Mouse (Mus musculus): Measurements from ENCODE around the gene Inha. TPM values are rescaled to one million over a fixed set of nuclear protein-coding genes. Genes with fewer than 3 reads are reported as not detected.

The Inha gene
- total RNA-seq, 2 experiments from 2014 or later: not detected

DNA sequence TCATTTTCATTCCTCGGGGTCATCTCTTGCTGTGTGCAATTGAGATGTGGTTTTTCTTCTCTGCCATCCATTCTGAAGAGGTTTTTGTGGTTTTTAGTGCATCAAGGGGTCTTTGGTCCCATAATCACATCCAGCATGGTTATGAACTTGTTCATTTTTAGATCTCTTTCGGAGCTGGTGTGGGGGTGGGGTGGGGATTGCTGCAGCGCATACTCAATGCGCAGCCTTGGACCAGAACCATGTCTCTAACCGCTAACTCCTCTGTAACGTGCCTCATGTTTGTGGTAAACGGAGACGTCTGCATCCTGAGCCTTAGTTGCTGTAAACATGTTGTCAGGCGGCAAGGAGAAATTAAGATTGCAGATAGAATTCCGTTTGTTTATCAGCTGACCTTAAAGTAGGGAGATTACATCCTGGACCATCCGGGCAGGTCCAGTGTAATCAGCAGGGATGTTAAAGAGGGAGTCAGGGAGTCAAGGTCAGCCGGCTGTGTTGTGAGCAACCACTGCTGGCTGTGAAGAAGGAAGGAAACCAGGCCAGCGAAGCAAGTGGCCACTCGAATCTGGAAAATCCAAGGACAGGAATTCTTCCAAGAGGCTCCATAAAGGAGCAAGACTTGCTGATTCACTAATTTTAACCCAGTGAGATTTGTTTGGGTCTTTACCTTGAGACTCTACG, 10.0 kb downstream of the Inha start:
- no peak for ATAC-seq (replicated peaks; ENCODE audit: poor library complexity, severe bottlenecking)

DNA sequence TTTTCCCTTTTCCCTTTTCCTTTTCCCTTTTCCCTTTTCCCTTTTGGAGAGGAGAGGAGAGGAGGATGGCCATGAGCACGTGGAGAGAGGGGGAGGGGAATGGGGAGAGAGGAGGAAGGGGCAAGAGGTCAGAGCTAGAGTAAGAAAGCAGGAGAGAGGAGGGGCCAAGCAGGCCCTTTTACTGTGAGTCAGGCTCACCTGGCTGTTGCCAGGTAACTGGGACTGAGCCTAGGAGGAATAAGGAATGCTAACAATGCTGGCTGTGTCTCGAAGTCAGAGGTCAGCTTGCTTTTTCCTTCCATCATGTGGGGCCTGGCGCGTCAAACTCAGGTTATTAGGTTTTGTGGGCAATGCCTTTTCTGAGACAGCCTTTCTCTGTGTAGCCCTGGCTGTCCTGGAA, 11.1 kb downstream of the Inha start:
- no peak for ATAC-seq (replicated peaks; ENCODE audit: poor library complexity, severe bottlenecking)

DNA sequence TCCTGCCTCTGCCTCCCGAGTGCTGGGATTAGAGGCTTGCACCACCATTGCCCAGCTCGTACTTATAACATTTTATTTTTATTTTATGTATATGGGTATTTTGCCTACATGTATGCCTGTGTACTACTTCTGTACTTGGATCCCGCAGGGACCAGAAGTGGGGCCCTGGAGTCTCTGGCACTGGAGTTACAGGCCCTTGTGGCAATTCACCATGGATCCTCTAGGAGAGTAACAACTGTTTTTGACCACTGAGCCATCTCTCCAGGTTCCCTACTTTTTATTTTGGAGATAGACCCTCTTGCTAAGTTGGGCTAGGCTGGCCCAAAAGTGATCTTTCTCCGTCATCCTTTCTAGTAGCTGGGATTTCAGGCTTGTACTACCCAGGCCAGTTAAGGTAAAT, 11.6 kb downstream of the Inha start:
- ATAC-seq (replicated peaks; ENCODE audit: poor library complexity, severe bottlenecking): no peak

DNA sequence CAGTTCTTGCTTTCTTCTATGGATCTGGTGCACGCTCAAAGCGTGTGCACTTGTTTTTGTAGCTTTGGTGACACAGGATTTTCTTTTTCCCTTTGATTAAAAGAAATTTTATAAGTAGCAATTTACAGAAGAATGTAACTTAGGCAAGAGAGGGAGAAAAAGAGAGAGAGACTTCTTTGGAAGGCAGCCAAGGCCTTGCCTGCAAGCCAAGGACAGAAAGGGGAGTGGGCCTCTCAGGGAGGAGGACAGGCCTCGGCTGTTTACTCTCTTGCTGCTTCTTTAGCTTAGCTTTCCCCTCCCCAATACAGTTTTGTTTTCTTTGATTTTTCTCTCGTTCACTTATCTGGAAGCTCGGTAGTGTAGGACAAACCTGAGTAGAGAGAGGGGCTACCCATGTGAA, 12.7 kb downstream of the Inha start:
- ATAC-seq (replicated peaks; ENCODE audit: poor library complexity, severe bottlenecking): no peak

DNA sequence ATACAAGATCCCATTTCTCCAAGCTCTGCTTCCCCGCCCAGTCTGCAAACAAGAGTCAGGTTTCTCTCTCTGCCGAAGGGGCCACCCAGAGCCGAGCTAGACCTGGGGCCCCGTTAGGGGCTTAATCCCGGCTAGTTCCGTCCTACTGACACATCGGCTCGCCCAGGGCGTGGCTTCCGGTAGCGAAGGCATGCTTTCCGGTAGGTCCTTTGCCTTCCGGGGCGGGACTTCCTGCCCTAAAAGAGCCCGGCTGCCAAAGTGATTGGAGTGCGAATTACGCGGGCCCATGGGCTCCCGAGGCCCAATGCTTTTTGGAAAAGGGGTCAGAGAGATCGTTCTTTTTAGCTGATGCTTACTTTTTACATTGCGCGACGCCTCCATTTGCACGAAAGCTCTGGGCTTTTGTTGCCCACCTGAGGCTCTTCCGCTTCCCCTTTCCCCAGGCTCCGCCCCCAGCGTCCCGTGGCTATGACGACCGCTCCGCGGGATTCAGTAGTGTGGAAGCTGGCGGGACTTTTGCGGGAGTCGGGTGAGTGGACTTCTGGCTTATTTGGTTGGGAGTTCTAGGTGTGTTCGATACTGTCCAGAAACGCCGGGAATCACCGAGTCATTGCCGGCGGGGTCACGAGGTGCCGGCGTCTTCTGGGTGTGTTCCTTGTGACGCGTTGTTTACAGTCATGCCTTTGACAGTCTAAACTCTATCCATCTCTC, 14.6 kb downstream of the Inha start, which contains the start of gene Stk11ip:
Gene Stk11ip (plus strand): TSS at position 209 of the 711 bp plus-strand sequence.
- ATAC-seq (replicated peaks; ENCODE audit: poor library complexity, severe bottlenecking): peak; percentile 97

DNA sequence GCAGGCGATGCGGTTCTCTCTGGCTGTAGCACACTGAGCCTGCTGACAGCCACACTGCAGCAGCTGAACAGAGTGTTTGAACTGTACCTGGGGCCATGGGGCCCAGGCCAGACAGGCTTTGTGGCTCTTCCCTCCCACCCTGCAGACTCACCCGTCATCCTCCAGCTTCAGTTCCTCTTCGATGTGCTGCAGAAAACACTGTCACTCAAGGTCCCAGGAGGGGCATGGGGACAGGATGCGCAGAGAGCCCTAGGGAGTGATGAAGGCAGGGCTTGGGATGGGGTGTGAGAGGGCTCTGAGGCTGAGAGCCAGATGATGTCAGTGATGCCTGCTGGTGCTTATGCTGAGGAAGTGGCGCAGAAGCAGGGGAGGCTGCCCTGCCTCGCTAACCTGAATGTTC, 17.8 kb downstream of the Inha start:
- peak; percentile 11; the same call in 1 of the 2 replicates for ATAC-seq (replicated peaks; ENCODE audit: poor library complexity, severe bottlenecking)

DNA sequence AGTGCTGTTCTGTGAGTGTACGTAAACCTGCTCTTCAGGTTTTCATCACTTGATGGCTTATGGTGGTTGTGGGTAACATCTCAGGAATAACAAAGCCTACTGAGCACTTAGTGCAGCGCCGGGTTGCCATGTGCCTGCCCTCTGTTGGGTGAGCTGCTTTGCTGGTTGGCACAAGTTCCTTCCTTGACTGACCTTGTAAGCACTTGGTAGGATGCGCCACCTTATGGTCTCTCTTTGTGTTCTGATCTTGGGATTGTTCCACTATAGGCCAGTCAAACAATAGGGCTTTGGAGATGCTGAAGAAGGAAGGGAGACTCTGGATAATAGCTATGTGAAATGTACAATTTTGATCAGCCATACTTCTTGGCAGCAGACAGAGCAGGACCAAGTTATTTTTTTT, 23.7 kb downstream of the Inha start:
- no peak for ATAC-seq (replicated peaks; ENCODE audit: poor library complexity, severe bottlenecking)

DNA sequence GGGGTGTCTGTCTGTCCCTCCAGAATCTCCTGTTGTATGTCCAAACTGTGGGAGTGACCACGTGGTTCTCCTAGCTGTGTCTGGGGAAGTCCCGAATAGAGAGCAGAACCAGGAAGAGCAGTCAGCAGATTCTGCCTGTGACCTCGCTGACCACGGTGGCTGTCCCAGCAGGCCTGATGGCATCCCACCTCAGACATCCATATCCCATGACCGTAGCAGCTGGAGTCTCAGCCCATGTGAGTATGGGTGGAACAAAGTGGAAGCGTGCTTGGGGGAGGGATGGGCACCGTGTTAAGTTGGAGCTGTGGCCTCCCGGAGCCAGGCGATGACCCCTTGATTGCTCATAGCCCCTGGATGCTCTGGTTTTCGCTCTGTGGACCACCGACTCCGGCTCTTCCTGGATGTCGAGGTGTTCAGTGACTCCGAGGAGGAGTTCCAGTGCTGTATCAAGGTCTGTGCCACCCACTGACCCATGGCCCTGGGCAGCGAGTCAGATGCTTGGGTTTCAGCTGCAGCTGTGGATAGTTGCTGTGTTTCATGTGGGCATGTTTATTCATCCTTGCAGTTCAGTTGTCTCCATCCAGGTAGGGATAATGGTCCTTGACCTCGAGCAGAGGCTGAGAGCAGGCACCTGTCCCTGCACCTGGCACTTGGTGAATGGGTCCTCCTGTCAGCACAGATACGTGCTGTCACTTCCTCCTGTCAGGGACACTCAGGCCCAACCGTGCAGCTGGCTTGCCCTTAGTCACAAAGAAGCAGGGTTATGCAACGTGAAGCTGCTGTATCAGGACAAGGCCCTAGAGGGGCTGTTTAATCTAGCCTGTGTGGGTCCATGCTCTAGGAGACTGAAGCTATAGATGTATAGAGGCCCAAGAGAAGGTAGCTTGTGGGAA, 25.6 kb downstream of the Inha start:
- ATAC-seq (replicated peaks; ENCODE audit: poor library complexity, severe bottlenecking): no peak; the same call in 1 of the 2 replicates

DNA sequence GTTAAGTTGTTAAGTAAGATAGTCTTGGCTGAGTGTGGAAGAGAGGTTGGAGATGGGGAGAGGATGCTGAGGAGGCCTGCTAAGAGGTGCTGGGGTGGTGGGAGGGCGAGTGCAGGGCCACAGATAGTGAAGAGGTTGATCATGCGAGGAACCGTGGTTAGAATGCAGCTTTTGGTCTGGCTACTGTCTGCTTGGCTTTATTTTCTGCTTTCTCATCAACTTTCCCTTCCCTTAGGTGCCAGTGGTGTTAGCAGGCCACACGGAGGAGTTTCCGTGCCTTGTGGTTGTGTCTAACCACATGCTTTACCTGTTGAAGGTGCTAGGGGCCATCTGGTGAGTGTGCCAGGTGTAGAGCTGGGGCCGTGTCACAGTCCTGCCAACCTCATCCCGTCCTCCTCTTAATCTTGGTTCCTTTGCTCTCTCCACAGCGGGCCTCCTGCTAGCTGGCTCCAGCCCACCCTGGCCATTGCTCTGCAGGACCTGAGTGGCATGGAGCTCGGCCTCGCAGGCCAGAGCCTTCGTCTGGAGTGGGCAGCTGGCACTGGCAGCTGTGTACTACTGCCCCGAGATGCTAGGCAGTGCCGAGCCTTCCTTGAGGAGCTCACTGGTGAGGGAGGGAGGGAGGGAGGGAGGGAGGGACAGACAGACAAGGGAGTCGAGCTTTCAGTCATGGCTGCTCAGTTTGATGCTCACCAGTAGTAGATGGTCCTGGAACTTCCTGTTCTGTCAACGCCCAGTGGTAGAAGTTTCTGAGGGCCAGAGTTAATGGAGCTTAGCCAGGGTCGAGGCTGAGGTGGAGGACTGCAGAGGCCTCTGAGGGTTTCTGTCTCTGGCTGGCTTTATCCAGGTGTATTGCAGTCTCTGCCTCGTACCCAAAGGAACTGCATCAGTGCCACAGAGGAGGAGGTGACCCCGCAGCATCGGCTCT, 26.7 kb downstream of the Inha start:
- no peak for ATAC-seq (replicated peaks; ENCODE audit: poor library complexity, severe bottlenecking)

DNA sequence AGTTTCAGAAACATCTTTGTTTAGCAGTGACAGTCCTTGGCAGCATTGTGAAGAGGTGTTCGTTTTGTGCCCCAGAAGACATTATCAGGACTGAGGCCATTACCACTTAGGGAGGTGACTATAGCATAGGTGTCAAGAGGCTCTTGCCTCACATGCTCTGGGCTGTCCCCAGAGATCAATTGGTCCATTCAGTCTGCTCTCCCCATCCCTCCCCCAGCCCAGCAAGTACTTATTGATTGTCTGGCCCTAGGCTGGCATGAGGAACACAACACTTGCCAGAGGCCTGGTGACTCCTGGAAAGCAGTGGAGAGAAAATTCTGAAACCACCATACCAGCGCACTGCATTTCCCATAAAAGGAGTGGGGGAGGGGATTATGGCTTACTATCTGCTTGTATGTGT, 30.7 kb downstream of the Inha start:
- ATAC-seq (replicated peaks; ENCODE audit: poor library complexity, severe bottlenecking): no peak

DNA sequence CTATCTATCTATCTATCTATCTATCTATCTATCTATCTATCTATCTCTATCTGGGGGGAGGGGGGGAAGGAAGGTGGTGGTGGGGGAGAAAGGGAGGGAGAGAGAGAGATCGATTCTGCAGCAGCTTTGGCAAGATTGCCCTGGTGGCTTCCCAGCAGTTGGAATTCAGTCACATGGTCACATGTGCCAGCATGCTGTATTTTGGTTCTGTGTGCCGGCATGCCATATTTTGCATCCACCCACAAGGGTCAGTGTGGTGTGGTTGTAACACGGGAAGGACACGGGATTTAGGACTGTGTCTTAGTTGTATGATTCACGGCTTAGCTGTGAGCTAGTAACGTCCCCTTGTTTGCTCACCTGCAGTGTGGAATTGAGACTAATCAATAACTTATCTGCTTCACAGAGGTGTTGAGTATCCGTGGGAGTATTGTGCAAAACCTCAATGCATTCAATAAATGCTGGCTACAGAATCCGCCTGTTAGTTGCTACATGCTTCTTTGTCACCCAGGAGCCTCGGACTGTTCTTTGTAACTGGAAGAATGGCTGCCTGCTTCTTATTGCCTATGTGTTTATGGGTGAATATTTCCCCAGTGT, 31.8 kb downstream of the Inha start:
- ATAC-seq (replicated peaks; ENCODE audit: poor library complexity, severe bottlenecking): no peak

DNA sequence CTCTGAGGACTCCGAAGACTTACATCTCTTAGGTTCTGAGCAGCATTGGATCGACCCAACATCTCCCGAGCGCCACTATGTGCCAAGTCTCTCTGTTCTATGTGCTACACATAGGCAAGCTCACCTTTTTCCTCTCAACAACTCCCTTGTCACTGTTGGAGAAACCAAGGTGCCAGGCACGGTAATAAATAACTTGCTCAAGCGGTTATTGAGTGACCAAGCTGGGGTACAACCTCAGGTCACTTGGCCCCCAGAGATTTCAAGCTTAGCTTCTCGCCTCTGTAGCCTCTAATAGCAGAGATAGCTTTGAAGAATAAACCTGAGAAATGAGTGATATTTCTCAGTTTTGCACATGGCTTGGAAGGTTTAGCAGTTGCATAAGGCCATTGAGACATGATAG, 34.6 kb downstream of the Inha start:
- no peak for ATAC-seq (replicated peaks; ENCODE audit: poor library complexity, severe bottlenecking)

DNA sequence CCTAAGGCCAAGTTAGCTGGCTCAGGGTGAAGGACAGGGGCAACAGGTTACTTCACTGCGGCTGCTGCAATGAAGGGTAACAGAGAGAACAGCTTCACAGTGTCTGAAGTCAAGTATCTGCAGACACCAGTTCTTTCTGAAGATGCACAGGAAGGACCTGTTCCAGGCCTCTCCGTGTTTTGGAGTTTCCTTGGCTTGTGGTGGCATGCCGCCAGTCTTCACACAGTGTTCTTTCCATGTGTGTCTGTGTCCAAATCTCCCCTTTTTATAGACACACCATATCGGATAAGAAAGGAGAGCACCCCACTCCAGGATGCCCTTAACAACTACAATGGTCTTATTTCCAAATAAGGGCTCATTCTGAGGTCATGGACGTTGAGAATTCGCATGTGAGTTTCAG, 37.5 kb downstream of the Inha start:
- no peak for ATAC-seq (replicated peaks; ENCODE audit: poor library complexity, severe bottlenecking)

DNA sequence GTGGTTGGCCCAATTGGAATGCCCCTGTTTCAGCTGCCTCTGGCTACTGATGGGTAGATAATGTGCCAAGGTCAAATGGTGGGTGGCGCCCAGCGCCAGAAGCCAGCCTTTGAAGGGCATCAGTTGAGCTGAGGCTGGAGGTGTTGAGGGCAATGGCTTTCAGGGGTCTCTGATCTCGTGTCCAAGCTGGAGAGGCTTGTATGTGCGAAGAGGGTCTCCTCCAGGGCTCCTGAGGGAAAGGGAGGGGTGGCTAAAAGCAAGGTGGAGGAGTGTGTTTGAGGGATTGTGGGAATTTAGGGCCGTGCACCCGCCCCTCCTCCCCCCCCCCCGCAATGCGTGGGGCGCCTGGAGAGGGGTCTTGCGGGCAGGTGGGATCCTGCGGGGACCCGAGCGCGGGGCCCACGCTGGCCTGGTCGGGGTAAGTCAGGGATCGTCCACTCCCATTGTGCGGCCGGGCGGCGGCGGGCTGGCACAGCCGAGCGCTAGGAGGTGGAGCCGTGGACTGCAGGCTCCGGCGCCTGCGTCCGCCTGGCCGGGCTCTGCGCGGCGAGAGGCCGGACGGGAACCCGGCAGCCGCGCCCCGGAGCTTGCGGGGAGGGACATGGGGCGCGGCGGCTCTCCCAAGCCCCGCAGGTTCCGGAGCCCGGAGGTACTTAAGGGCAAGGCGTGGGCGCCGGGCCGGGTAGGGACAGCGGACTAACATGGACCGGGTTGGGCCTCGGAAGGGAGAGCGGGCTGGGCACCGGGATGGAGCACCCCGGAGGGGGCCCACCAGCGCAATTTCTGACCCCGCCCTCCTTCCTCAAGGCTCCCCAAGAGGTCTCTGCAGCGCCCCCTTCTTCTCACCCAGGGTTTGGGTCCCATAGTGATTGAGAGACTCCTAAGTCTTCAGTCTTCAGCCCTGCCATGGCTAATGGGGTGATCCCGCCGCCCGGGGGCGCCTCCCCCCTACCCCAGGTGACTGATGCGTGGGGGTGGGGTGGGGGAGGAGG, 39.4 kb downstream of the Inha start, which contains the start of gene Slc4a3:
Gene Slc4a3 (plus strand): TSS at position 302 of the 992 bp plus-strand sequence.
- ATAC-seq (replicated peaks; ENCODE audit: poor library complexity, severe bottlenecking): peak; percentile 79

DNA sequence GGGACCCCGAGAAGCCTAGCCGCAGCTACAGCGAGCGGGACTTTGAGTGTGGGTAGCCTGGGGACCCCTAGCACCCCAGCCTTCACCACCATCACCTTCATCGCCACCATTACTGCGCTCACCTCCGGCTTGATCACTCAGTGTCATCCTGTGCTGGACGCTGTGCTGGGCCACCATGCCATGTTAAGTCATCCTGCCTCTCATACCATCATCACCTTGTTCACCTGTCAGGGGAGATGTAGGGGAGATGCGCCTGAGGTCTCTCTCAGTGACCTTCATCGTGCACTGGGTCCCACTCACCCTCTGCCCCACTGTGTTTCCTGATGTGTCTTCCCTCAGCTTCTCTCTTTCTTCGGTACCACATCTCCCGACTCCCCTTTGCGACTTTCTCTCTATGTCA, 40.5 kb downstream of the Inha start:
- ATAC-seq (replicated peaks; ENCODE audit: poor library complexity, severe bottlenecking): no peak

DNA sequence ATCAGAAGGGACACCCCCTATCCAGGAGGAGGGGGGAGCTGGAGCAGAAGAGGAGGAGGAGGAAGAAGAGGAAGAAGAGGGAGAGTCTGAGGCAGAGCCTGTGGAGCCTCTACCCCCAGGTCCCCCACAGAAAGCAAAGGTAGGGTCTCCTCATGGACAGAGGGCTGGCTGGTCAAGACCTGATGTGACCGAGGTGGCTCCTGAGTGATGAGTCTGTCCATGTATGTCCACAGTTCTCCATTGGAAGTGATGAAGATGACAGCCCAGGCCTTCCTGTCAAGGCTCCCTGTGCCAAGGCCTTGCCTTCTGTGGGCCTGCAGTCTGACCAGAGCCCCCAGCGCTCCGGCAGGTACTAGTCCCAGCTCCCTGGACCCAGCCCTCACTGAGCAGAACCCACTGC, 41.2 kb downstream of the Inha start:
- no peak for ATAC-seq (replicated peaks; ENCODE audit: poor library complexity, severe bottlenecking)

DNA sequence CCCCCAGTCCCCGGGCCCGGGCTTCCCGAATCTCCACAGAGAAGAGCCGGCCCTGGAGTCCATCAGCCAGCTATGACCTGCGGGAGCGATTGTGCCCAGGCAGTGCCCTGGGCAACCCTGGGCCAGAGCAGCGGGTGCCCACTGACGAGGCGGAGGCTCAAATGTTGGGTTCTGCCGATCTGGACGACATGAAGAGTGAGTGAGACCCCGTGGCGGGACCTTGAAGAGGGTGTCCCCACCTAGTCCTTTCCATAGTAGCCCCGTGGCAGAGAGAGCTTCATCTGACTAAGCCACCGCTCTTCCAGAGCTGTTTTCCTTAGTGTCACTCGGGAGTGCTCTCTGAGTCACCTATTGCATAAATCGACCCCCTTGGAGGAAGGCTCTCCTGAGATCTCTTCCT, 42.0 kb downstream of the Inha start:
- ATAC-seq (replicated peaks; ENCODE audit: poor library complexity, severe bottlenecking): no peak

Data from granulocyte monocyte progenitor cell, adult 5-6 weeks (primary cell).